Mouse (Mus musculus) limb, embryonic 10.5 days (tissue): Measurements from ENCODE around the gene Skint8. TPM values are rescaled to one million over a fixed set of nuclear protein-coding genes. Genes with fewer than 3 reads are reported as not detected.
"Not testable (repeated sequence)": the region's sequence is repeated elsewhere in the genome, so short reads cannot be mapped to it uniquely, and the experiment has no call there.

Source experiments
- DNase-seq: peaks from one replicate; pipeline ENCODE4 v3.0.0-alpha.2; 2017; ENCODE audit warnings: low spot score
- H3K27ac ChIP-seq: fragments of 300-500 bp; sonication (generic); 2 replicates; pipeline ENCODE4 v1.5.1; 2016; ENCODE audit warnings: mild to moderate bottlenecking
- H3K27me3 ChIP-seq: fragments of 300-500 bp; sonication (generic); 2 replicates; pipeline ENCODE4 v1.6.1; 2016; ENCODE audit warnings: low read depth, mild to moderate bottlenecking; ENCODE audit not compliant: poor library complexity, severe bottlenecking
- H3K36me3 ChIP-seq: fragments of 300-500 bp; sonication (generic); 2 replicates; pipeline ENCODE4 v1.6.1; 2016; ENCODE audit warnings: mild to moderate bottlenecking, moderate library complexity
- H3K4me1 ChIP-seq: fragments of 300-500 bp; sonication (generic); 2 replicates; pipeline ENCODE4 v1.6.1; 2016
- H3K4me3 ChIP-seq: fragments of 300-500 bp; sonication (generic); 2 replicates; pipeline ENCODE4 v1.5.1; 2016; ENCODE audit warnings: mild to moderate bottlenecking, moderate library complexity
- H3K9me3 ChIP-seq: fragments of 300-500 bp; sonication (generic); replicated peaks from 2 replicates; pipeline ENCODE4 v1.6.1; 2016; ENCODE audit warnings: mild to moderate bottlenecking
- WGBS: fragments of 180-500 bp; shearing (Covaris S2); methylation state at CpG from one replicate; pipeline ENCODE4 v1.1.7; 2016; 5-methylcytosine and 5-hydroxymethylcytosine counted together
- polyA plus RNA-seq: library from polyadenylated mRNA; unstranded; fragments of >200 nt; fragmentation: Nextera tagmentation; extraction: Ambion mirVana; gene quantifications from 2 replicates; pipeline ENCODE4 v1.2.1, GENCODE M21; 2016

Skint8 gene
- polyA plus RNA-seq: not detected in 2 replicates

GRCm38 (mm10) chr4:111919092-111919491 lies at the start of gene Skint8:
Gene Skint8, plus strand, starts transcription at chr4:111919392.
- Histone ChIP-seq H3K4me3 (no peak within 1 kb of the TSS), H3K4me1 (no peaks in the 10 kb centered on the region), H3K36me3 (no peaks in the 10 kb centered on the region), H3K27me3 (no peaks in the 10 kb centered on the region), H3K9me3 (no peaks in the 10 kb centered on the region), H3K27ac (no peak within 1 kb of the TSS)
- WGBS: 74% methylated on average over 1 of the region's 1 CpGs
- DNase-seq: no peak

- 64% methylated on average over 4 of the region's 4 CpGs for WGBS
- H3K27me3 ChIP-seq: no peaks in the 10 kb centered on the region
- no peaks in the 10 kb centered on the region for H3K36me3 ChIP-seq
- no peaks in the 10 kb centered on the region for H3K9me3 ChIP-seq
- DNase-seq: no peak
- no peak overlapping the region for H3K27ac ChIP-seq
- no peak overlapping the region for H3K4me3 ChIP-seq
- peaks cover 6% of the 10 kb centered on the region; the same call in 1 of the 2 replicates for H3K4me1 ChIP-seq
These were observed 38.9 kb upstream of the Skint8 start for GRCm38 (mm10) chr4:111880112-111880875.

GRCm38 (mm10) chr4:111883543-111883942 lies 35.6 kb upstream of the Skint8 start:
- H3K27me3 ChIP-seq: no peaks in the 10 kb centered on the region

GRCm38 (mm10) chr4:111886018-111886417 lies 33.2 kb upstream of the Skint8 start:
- no peaks in the 10 kb centered on the region for H3K36me3 ChIP-seq
- DNase-seq: peak; percentile 71
- H3K27ac ChIP-seq: no peak overlapping the region
- no peaks in the 10 kb centered on the region for H3K4me1 ChIP-seq
- H3K4me3 ChIP-seq: no peak overlapping the region
- H3K27me3 ChIP-seq: no peaks in the 10 kb centered on the region
- H3K9me3 ChIP-seq: no peaks in the 10 kb centered on the region
- WGBS: 13% methylated on average over 7 of the region's 7 CpGs

More at GRCm38 (mm10) chr4:111883543-111883942, 35.6 kb upstream of the Skint8 start:
- WGBS: 93% methylated on average over 12 of the region's 12 CpGs
- Histone ChIP-seq H3K4me1 (peaks cover 6% of the 10 kb centered on the region; the same call in 1 of the 2 replicates), H3K27ac (no peak overlapping the region), H3K36me3 (no peaks in the 10 kb centered on the region), H3K4me3 (no peak overlapping the region), H3K9me3 (no peaks in the 10 kb centered on the region)
- no peak for DNase-seq

- 29% methylated on average over 4 of the region's 4 CpGs for WGBS
- DNase-seq: peak; percentile 77
- Histone ChIP-seq H3K4me1 (no peaks in the 10 kb centered on the region), H3K27me3 (no peaks in the 10 kb centered on the region), H3K4me3 (no peak overlapping the region), H3K27ac (no peak overlapping the region), H3K36me3 (no peaks in the 10 kb centered on the region), H3K9me3 (no peaks in the 10 kb centered on the region)
These were observed 32.6 kb upstream of the Skint8 start for GRCm38 (mm10) chr4:111886607-111887006.

- Histone ChIP-seq H3K9me3 (no peaks in the 10 kb centered on the region), H3K36me3 (no peaks in the 10 kb centered on the region), H3K27ac (no peak overlapping the region), H3K4me3 (no peak overlapping the region), H3K4me1 (no peaks in the 10 kb centered on the region), H3K27me3 (no peaks in the 10 kb centered on the region)
- no peak for DNase-seq
These were observed 27.1 kb upstream of the Skint8 start for GRCm38 (mm10) chr4:111892138-111892537.

GRCm38 (mm10) chr4:111897755-111898154 lies 21.4 kb upstream of the Skint8 start:
- WGBS: 39% methylated on average over 1 of the region's 1 CpGs
- H3K36me3 ChIP-seq: no peaks in the 10 kb centered on the region
- no peaks in the 10 kb centered on the region for H3K27me3 ChIP-seq
- no peak overlapping the region for H3K27ac ChIP-seq
- no peak overlapping the region for H3K4me3 ChIP-seq
- no peaks in the 10 kb centered on the region for H3K9me3 ChIP-seq
- no peak for DNase-seq
- H3K4me1 ChIP-seq: no peaks in the 10 kb centered on the region

- Histone ChIP-seq H3K27ac (no peak overlapping the region), H3K4me3 (no peak overlapping the region), H3K27me3 (no peaks in the 10 kb centered on the region), H3K36me3 (no peaks in the 10 kb centered on the region), H3K4me1 (no peaks in the 10 kb centered on the region), H3K9me3 (no peaks in the 10 kb centered on the region)
- no peak for DNase-seq
- WGBS: 83% methylated on average over 4 of the region's 4 CpGs
These were observed 20.6 kb upstream of the Skint8 start for GRCm38 (mm10) chr4:111898566-111898965.

- not testable (repeated sequence) for H3K9me3 ChIP-seq, H3K4me3 ChIP-seq, DNase-seq, H3K36me3 ChIP-seq, H3K4me1 ChIP-seq, H3K27ac ChIP-seq, H3K27me3 ChIP-seq
- 88% methylated on average over 1 of the region's 1 CpGs for WGBS
These were observed 18.7 kb upstream of the Skint8 start for GRCm38 (mm10) chr4:111900491-111900890.

GRCm38 (mm10) chr4:111901473-111901872 lies 17.7 kb upstream of the Skint8 start:
- H3K27me3 ChIP-seq: no peaks in the 10 kb centered on the region
- no peaks in the 10 kb centered on the region for H3K9me3 ChIP-seq
- no peak overlapping the region for H3K27ac ChIP-seq
- no peak overlapping the region for H3K4me3 ChIP-seq
- H3K4me1 ChIP-seq: no peaks in the 10 kb centered on the region
- 85% methylated on average over 1 of the region's 1 CpGs for WGBS
- DNase-seq: no peak
- no peaks in the 10 kb centered on the region for H3K36me3 ChIP-seq

- no peaks in the 10 kb centered on the region for H3K27me3 ChIP-seq
- no peak within 1 kb of the TSS for H3K27ac ChIP-seq
- H3K4me3 ChIP-seq: no peak within 1 kb of the TSS
- DNase-seq: no peak
- no peaks in the 10 kb centered on the region for H3K4me1 ChIP-seq
- H3K36me3 ChIP-seq: no peaks in the 10 kb centered on the region
- H3K9me3 ChIP-seq: no peaks in the 10 kb centered on the region
These were observed 16.4 kb upstream of the Skint8 start, which contains the start of gene Slc5a9 for GRCm38 (mm10) chr4:111902775-111903174. Gene Slc5a9, minus strand, starts transcription at chr4:111902918.

- no peaks in the 10 kb centered on the region for H3K27me3 ChIP-seq
- no peak for DNase-seq
- WGBS: 53% methylated on average over 2 of the region's 2 CpGs
These were observed 11.3 kb upstream of the Skint8 start for GRCm38 (mm10) chr4:111907926-111908325.

GRCm38 (mm10) chr4:111961309-111961708 lies 42.1 kb downstream of the Skint8 start:
- no peaks in the 10 kb centered on the region for H3K27me3 ChIP-seq
- H3K4me3 ChIP-seq: no peak overlapping the region
- no peak overlapping the region for H3K27ac ChIP-seq
- H3K4me1 ChIP-seq: no peaks in the 10 kb centered on the region
- no peaks in the 10 kb centered on the region for H3K9me3 ChIP-seq
- H3K36me3 ChIP-seq: no peaks in the 10 kb centered on the region
- WGBS: 21% methylated on average over 1 of the region's 1 CpGs
- DNase-seq: no peak

More at GRCm38 (mm10) chr4:111907926-111908325, 11.3 kb upstream of the Skint8 start:
- Histone ChIP-seq H3K27ac (no peak overlapping the region), H3K4me1 (no peaks in the 10 kb centered on the region), H3K4me3 (no peak overlapping the region), H3K9me3 (no peaks in the 10 kb centered on the region), H3K36me3 (no peaks in the 10 kb centered on the region)
